Mouse (Mus musculus) v-Abl transformed pro-B cells (cell line): Measurements from ENCODE around the gene Nrap.

Source experiments
- in situ Hi-C, 2 experiments: fragments of 400-800 bp; cut with MboI; formaldehyde crosslinking; loops; one replicate each; pipeline ENCODE4 v1.15.1; 2025; ENCODE audit not compliant: unreplicated experiment in 2 of 2

Nrap gene

DNA sequence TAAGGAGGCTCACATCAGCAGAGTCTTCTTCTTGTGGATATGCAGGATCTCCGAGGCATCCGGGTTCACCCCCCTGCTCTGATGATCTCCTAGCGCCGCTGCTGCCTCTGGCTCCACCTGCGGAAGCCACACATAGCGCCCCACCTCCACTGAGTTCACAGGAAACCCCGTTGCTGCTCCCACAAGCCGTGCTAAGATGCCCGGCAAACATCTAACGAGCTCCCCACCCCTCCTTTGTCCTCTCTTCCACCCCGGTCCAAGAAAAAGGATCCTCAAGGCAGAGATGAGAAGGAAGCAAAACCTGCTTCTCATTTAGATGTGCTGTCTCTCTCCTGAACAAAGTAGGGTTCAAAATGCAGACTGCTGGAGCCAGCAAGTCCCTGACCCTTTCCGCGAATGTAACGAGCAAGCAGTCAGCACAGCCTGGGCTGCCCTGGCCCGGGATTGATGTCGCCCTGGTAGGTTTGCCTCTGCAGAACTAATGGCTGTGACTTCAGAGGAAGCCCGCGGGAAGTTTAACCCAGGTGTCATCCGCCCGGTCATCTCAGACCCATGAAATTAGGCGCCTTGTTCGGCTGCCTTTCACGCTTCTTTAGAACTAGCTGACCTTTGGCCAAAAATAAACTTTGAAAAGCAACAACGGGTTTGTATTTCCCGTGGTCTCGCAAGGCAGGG is 69.5 kb downstream of the Nrap start:
- in situ Hi-C loops: no loop called here

DNA sequence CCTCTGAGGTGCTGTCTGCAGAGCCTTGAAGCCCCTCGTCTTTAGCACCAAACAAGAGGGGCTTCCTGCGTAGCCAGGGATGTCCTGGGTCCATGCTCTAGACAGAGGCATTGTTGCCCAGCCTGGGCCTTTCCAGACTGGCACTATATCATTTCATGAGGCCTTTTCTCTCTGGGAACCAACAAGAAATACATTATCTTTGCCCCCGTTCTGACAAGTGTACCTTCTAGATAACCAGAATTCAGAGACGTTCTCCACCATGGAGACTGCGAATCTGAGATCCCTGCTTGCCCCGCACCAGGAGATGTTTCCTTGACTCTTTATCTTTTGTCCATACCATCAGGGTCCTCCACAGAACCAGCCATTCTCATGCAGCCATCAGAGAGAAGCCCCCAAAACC is 70.2 kb downstream of the Nrap start:
- in situ Hi-C loops: no loop called here

DNA sequence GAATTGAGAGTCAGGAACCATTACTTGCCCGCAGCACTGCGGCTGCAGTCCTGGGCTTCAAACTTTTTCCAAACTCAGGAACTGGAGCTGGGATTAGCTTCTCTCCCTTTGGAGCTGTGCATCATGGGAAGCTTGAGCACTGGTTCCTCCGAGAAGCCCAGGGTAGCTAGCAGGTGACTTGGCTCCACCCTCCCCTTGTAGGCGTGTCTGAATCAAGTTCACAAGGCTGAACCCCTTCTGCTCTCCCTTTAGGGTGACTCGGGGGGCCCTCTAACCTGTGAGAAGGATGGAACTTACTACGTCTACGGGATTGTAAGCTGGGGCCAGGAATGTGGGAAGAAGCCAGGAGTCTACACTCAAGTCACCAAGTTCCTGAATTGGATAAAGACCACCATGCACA is 70.6 kb downstream of the Nrap start:
- in situ Hi-C loops: no loop called here

DNA sequence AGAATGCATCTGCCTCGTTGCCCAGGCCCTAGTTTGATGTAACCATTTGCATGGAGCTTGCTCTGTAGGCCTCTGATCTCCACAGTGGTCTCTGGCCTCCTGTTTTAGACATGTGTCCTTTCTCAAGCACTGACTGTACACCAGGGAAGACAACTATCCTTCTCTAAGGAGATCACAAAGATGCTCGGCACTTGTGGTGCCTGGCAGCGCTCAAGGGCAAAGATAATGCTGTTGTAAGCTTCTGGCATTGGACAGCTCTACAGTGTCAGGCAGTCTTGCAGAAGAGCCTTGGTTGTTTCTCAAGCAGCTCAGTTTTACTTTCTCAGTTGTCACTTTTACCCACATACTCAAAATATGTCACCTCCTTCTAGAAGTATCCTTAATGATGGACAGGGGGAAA is 73.3 kb downstream of the Nrap start:
- in situ Hi-C loops: no loop called here

DNA sequence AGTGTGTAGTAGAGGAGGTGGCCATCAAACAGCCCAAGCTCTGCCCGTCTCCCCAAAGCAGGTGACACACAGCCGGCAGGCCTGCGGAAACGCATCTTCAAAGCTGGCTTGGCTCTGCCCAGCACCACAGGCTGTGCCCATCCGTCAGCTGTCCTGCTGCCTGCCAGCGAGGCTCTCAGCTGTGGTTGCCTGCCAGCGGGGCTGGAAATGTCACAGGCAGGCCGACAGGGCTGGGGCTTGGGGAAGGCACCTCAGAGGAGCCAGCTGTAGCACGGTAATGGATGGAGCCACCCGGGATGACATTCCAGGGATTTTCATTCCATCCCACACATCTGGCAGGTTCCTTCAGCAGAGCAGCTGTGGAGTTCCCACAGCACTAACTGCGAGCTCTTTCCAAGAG is 89.0 kb downstream of the Nrap start:
- in situ Hi-C loops: no loop called here

DNA sequence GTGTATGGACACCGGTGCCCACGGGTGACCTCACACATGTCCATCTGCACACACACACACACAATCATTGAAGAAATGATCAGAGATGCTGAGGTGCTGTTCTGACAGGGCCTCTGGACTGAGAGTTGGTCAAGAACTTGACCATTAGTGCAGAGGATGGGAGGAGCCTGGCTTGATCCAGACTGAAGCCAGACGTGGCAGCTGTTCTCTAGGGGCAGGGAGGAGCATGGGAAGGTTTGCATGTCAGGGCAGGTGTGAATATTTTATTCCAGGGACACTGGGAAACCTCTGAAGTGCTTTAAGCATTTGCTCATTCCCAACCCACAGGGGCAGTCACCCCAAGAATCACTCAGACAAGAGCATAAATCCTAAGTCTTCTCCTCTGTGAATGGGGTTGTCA is 92.6 kb downstream of the Nrap start:
- in situ Hi-C loops: no loop called here

DNA sequence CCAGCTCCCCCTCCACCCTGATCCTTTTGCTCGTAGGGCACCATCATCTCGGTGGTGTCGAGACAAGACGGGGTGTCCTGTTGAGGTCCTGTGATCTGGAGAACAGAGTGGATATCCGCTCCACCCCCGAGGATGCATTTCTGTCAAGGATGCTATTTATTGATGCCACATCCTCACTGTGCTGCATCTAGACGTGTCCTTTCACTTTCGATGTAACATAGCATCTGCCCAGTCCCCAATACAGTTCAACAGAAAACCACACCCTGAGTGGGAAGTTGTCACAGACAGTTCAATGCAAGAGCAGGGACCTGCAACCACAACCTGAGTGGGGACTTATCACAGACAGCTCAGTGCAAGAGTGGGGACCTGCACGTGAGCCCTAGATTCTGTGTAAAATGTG is 93.2 kb downstream of the Nrap start:
- in situ Hi-C loops: no loop called here

DNA sequence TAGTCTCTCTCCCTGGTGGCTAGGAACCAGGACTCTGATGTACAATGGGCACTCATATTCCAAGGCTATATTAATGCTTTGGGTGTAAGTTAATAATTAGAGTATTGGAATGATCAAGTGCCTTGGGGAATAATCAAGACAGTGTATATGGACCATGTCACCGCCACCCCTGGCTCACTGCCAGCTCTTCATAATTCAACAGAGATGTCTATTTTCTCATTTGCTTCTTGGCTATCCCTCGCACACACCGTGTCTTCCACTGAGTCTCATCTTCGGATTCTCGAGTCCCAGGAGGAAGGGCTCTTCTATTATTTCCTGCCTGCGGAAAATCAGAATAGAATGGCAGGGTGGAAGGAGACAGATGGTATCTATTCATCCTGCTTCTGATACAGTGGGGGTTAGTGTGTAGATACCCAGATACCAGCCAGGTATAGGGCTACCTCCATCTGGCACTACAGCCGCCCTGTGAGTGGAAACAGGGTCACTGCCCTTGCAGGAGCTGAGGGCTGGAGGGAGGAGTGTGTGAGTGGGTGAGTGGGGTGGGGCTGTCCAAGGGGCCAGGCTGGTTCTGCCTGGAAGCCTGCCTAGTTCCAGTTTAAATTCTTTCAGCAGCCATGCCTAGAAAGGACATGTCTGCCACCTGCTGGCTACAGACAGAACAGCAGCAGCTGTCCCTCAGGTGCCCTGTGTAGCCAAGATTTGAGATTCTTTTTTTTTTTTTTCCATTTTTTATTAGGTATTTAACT is 95.0 kb downstream of the Nrap start:
- in situ Hi-C loops: no loop called here

DNA sequence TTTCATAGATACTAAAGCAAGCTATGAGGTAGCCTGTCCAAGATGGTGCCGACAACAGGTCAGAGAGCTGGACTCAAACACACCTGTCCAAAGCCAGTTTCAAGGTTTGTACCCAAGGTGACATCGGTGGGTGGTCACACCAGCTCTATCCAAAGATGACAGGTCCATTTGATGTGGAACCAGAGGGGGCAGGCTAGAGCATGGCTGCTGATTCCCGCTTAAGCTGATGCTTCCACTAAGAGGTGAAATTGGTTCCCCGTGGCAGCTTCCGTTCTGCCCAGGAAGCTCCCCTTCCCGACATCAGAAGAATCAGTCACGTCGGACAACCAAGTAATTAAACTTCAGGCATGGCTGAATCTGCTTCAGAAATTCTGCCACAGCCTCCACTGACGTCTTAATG is 97.5 kb downstream of the Nrap start:
- in situ Hi-C loops: no loop called here

DNA sequence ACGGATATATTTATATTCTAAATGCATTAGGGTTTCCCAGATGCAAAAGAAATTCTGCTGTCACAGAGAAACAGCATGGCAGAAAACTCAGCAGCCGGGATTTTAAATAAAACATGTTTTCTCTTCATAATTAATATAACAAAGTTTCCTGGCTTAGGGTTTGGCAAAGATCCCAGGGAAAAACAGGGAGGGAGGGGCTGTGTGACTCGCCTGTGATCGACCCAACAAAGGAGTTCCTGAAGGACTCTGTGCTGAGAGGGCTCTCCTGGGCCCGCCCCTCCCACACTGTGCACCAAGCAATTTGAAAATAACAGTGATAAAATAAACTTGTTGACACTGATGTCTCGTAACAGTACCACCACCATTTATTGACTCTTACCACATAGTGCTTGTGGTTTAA is 97.9 kb downstream of the Nrap start:
- in situ Hi-C loops: no loop called here

DNA sequence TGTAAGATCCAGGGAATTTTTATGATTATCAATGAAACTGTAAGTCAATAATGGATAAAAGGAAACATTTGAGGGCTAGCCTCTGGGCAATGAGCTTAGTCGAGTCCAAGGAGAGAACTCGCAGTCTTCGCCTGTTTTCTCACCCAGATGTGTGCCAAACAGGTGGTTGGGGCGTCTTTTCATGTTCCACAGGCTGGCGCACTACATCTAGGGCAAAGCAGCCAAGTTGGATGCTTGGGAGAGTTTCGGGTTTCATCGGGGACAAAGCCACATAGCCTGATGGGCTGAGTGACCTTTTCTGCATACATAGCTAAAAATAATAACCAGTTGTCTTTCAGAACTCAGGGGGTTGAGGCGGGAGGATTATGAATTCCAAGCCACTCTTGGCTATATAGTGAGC is 100.2 kb downstream of the Nrap start:
- in situ Hi-C loops: no loop called here

DNA sequence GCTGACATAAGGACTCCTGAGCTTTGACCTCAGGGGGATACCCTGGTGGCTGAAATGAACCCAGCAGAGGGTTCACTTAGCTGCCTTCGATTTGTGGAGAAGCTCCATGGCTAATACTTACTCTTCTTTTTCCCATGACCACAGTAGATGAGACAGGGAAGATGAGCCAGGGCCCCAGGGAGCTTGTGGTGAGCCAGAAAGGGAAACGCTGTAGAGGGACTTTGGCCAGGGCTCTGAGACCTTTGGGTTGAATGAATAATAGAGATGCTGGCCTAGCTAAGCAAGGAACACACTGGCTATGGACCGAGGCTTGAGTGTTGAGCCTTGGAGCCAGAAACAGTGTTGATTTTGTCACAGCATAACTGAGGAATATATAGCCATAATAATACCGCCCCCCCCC is 101.4 kb downstream of the Nrap start:
- in situ Hi-C loops: no loop called here

DNA sequence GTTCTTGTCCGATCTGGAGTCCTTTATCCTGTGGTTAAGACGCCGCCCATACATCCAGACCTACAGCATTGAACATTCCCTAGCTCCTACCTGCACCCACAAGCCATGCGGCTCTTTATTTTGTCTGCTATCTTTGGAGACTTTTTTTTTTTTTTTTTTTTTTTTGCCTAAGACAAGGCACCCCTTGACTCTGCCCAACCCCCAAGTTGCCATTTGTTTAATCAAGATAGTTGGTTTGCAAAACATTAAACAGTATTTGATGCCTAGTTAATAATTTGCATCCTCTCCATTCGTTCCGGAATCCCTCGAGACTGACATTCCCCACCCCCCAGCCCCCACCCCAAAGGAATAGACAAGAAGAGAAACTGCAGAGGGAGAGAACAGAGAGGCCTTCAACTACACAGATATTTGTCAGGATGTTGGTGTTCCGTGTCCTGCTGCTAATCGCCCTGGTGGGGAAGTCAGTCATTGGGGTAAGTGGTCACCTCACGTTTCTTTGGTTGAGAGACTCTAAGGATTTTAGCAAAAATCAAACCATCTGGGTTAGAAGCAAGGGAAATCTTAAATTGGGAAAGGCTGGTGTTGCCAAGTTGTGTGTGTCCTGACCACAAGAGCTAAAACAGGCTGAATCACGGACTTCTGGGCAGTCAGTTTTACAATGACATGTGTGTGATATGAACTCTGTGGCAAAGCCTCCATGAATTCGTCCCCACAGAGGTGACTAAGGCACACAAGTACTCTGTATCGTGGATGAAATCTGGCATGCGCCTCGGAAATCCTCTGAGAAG is 102.1 kb downstream of the Nrap start:
- in situ Hi-C loops: no loop called here

DNA sequence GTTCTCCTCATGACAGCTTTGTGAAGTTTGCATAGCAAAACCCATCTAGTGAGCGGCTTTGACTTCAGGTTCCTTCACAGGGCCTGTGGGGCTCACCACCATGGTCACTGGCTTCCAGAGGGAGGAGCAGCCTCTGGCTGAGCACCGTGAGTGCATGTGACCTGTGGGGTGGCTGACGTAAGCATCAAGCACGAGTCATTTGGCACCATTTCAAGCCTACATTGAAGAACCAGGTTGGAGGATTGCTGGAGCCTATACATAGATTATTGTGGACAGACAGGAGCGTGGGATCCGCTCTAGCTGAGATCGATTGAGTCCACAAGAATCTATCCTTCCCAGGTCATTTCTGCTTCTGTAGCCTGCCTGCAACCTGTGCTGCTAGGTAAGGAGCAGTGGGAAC is 103.0 kb downstream of the Nrap start, which contains the start of gene Habp2:
TSS of gene Habp2 (plus strand) at position 272 of the 400 bp plus-strand sequence.
- in situ Hi-C loops: no loop called here

DNA sequence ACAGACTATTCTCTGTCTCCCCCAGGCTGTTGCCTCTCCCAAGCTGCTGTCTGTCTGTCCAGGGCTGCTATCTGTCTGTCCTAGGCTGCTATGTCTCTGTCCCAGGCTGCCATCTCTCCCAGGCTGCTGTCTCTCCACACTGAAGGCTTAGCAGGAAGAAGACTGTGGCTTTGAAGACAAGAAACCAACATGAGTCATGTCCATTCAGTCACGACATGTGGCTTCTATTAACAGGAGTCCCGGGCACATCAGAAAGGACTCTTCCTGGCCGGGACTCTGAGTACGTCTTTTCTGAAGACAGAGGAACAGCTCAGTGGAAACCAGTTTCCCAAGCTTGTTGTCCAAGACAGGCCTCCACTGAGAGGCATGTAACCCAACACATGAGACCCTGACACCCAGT is 104.6 kb downstream of the Nrap start:
- in situ Hi-C loops: no loop called here

DNA sequence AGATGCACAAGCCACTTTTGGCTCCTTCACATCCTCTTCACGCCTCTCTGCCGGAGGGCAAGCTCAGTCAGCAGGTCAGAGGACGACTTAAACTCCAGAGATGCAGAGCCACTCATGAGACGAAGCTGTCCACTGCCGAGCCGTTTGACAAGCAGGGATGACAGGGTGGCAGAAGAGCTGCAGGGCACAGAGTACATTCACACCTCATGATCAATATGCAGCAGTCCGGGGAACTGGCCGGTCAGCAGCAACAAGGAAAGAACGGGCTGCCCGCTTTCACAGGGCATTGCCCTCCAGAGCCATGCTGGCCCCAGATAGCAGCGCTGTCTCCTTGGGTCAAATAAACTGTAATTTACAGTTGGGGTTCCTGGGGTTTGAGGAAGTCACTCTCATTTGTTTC is 111.5 kb downstream of the Nrap start:
- in situ Hi-C loops: no loop called here

DNA sequence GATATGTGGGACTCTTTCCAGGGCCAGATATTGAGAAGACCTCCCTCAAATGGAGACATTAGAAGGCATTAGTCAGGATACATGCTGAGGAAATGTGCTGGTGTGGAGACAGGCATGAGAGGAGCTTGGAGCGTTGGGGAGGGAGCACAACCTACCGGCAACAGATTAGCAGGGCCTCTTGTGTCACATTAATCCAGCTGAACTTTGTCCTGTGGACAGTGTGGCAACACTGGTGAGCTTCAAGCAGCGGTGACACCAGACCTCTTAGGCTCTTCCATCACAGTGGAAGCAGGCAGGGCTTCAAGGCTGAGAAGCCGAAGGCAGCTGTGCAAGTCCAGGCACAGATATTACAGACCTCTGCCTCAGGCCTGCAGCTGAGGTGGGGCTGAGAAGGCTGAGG is 111.9 kb downstream of the Nrap start:
- in situ Hi-C loops: no loop called here

DNA sequence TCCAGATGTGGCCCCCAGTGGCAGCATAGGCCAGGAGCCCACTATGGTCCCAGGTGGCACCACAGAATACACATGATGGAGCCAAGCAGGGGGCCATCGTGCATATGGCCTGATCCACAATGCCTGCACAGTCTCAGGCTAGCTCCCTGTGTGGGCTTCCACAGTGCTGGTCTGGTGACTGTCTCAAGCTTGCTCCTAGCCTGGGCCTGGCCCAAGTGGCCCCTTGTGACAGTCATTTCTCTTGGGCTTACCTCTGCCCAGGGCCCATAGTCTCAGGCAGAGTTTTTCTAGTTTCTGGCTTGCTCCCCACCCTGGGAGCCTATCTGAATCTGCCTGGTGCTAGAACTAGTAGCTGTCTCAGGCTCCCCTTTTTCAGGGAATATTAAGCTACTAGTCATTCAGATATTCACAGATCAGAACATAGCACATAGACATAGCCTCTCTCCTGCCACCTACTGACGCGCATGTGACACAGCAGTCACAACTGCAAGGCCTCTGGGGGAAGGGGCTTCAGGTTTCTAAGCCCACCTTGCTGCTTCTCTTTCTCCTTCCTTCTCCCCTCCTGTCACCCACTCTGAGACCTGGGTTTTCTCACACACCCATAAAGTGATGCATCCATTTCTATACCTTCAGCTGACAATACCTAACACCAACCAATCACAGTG is 112.6 kb downstream of the Nrap start:
- in situ Hi-C loops: no loop called here

DNA sequence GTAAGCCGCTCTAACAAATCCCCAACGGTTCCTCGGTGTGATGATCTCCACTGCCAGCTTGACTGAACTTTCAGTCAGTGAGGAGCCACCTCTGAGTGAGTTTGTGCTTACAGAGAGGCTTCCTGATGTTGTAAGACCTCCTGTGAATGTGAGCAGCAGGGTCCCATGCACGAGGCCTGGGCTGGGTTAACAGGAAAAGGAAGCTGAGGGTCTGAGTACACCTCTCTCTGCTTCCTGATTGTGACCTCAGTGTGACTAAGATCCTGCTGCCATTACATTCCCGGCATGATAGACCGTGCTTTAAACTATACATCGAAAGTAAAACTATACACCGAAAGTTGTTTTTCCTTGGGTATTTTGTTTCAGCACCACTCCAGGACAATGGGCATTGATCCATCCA is 117.8 kb downstream of the Nrap start:
- in situ Hi-C loops: loop anchor here in 1 of 2 experiments (25.0 kb wide), 1 partner anchor 1235 kb away; no protein-coding TSS in a partner anchor
